Mouse (Mus musculus) adrenal gland, postnatal 14 days (tissue): Measurements from ENCODE around the gene Mcu. TPM values are rescaled to one million over a fixed set of nuclear protein-coding genes. Genes with fewer than 3 reads are reported as not detected.

Experiments
- DNase-seq: peaks from one replicate; pipeline ENCODE4 v3.0.0; 2021; ENCODE audit warnings: mixed read lengths
- long read RNA-seq, 2 experiments: library from polyadenylated mRNA; stranded (forward); transcript quantifications; one replicate each; pipeline ENCODE4 v2.0.0; 2021
- total RNA-seq: library from RNA; stranded (reverse); gene quantifications from 2 replicates; pipeline ENCODE4 v1.2.3, GENCODE M21; 2021

The Mcu gene
- total RNA-seq = 33.6 and 36.5 TPM in 2 replicates
- long read RNA-seq, experiment 1, transcript Mcu-202 (8 exons, 2,872 nt) = major isoform, 5 of 11 reads
- long read RNA-seq, experiment 1, partial matches to known transcripts = 2 of 11 reads
- long read RNA-seq, experiment 1, other reads (novel, unspliced or antisense) = 4 of 11 reads
- long read RNA-seq, experiment 2, partial matches to known transcripts = 0 of 2 reads
- long read RNA-seq, experiment 2, other reads (novel, unspliced or antisense) = 2 of 2 reads

DNA sequence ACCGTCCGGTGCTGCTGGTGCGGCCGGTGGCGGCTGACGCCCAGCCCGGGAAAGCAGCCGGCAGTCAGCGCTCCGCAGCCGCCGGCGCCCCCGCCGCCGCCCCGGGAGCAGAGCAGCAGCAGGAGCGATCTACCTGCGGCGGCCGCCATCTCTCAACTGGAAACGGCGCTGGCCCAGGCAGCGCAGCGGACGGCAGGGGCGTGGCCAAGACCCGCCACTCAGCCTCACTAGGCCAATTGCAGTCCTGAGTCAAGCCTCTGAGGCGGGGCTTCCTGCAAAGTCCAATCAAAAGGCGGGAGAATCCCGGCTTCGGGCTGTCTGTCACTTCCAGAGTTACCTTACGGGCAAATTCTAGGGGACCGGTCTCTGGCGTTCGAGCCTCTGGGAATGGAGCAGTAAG is at the start of gene Mcu:
Mcu (minus strand) TSS at position 171 of the 400 bp plus-strand sequence.
- peak; percentile 97 for DNase-seq

DNA sequence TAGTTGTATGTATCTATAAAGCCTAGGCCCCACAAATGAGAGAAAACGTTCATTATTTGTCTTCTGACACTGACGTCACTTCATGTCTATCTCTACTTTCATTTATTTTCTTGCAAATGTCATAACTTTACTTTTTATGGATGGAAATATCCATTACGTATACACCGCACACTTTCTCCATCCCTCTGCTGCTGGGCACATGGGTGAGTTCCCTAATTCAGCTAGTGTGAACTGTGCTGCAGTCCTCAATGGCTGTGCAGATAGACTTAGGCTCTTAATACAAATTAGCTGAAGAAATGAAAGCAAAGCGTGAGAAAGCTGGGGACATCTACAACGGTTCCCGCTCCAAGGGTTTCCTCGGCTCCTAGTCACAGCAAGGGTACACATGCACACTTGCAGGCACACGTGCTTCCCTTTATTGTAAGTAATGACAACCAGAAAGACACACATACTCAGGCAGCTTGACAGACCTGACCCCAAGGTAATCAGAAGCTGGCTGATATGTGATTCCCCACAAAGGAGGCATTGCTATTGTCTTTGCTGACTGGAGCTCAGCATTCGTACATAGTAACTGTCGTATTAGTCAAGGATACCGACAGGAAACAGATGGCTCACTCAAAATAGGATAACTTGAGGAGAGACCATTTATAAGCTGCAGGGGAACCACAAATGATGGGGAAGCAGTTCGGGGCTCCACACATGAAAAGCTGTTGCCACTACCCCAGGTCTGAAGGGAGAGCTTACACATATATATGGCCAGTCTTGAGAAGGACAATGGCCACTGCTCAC is 49.2 kb upstream of the Mcu start:
- DNase-seq = no peak

DNA sequence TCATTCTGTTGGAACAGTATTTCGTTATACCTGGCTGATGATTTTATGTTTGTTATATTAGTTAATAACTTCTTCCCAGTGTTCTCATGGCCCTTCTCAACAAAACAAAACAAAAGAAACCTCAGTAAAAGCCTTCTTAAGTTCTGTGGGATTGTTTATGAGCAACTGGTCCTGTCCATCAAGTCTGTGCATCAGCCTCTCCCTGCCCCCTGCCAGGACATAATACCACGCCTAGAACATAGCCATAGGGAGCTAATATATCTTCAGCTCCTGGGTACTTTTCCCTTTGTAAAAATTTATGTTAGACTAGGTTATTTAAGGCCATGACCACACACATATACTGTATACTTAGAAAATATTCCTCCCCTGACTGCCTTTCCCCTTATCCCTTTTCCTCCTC is 48.3 kb upstream of the Mcu start:
- DNase-seq = no peak

DNA sequence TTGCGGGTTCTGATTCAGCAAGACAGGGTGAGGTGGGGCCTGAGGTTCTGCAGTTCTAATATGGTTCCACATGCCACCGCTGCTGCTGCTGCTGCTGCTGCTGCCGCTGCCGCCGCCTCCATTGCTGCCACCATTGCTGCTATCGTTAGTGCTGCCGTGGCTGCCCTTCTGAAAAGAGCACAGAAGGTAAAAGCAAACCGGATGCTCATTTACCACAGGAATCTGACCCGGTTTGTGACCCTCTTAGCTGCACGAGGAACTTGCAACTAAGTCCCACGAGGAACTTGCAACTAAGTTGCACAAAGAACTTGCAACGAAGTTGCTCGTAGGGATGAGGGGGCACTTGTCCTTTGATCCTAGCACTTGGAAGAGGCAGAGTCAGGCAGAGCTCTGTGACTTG is 40.3 kb upstream of the Mcu start:
- no peak for DNase-seq

DNA sequence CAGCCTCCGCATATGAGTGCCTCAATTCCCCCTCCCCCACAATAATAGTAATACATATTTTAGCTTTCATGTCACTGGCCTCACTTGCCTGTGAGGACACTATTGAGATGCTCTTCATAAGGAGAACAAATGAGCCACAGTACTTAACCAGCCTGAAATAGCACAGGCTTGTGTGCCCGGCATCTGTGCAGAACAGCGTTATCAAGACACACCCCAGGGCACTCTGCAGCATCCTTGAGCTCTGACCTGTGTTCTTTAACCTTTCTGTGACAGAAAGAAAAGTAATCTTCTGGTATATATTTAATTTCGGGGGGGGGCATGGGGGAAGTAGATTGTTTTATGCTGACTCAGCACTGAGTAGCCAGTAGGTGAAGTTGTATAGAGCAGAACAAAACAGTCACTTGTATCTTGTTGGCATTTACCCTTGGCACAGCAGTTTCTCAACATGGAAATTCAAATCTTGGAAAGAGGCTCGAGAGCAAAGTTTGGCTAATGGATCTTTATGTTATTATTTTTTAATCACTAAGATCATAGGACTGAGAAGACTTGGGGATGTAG is 30.4 kb upstream of the Mcu start:
- no peak for DNase-seq

DNA sequence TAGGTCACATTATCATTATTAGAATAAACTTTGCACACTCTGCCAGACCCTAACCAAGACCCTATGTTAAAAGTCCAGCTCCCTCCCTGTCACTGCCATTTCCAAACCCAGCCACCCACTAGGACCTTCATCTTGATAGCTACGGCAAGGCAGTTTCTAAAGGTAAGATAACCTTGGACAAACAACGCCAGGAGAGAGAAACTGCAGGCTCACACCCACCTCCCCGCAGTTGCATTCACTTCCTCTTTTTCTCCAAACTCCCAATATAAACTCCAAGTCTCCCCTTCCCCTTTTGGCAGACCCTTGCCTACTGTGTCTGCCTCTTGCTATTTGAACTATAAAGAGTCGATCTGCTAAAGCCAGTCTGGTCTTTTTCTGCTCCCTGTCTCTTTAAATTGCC is 28.7 kb upstream of the Mcu start:
- DNase-seq = no peak

DNA sequence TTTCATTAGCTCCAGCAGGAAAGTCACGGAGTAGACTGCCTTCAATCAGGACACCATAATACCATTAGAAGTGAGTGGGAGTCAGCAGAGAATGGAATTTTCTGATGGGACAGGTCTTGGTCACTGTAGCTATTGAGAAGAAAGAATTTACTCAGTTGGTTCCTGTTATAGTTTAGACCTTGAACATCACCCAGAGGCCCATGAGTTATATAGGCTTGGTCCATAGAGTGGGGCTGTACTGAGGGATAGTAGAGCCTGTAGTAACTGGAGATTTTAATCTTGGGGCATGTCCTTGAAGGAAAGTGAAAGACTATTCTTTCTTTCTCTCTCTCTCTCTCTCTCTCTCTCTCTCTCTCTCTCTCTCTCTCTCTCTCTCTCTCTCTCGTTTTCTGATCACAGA is 28.2 kb upstream of the Mcu start:
- no peak for DNase-seq

DNA sequence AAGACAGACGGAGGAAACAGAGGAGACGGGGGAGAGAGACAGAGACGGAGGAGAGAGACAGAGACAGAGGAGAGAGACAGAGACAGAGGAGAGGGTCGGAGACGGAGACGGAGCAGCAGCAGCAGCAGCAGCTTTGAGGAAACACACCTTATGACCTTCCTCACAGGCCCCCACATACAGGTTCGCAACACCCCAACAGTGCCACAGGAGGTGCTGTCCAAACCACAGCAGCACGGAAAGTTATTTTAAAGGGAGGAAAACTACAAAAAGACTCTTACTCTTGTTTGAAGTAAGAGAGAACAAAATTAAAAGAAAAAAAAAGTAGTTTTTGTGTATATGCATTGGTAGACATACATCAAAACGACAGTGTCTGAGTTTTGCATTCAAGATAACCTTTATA is 27.2 kb upstream of the Mcu start:
- DNase-seq = no peak

DNA sequence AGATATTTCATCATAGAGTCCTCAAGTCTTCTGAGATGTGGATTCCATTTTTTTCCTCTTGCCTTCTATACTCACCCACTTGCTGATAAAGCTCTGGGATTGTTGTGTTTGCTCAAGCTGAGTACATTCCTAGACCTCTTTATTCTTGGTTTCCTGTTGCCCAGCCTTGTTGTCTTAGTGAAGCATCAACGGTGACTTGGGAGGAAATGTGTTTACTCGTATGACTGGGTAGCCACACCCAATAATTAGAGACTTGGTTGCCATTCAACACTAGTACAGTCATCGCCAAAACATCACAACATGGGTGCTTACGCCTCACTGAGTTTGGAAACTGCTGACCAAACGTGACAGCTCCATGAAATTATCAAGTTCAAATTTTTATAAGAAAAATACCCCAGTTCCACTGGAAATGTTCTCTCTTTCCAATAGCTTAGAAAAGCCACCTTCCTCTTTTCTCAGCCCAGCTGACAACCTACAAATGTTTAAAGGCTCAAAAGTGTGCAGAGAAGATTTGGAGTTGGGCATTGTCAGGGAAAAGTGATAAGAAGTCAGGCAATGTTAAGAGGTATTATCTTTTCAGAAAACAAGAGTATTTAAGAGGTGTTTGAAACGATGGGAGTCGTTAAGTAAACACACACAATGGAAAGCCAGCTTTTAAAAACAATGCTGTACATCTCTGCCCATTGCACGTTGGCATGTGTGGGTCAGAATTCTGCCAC is 26.3 kb upstream of the Mcu start:
- DNase-seq = no peak

DNA sequence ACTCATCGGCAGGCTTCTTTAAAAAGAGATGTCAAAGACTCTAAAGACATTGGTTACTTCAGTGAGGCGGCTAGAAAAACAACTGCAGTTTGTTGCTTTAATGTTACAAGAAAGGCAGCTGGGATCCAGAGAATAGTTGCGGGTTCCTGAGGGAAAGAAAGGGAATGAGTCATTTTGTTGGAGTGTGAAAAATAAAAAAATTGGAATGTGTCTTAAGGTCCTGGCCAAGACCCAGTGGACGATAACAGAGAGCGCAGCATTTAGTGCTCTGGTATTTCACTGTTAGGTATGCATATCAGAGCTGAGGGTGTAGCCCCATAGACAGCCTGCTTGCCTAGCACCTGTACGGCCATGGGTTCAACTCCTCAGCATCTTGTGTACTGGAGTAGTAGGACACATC is 22.1 kb upstream of the Mcu start:
- no peak for DNase-seq

DNA sequence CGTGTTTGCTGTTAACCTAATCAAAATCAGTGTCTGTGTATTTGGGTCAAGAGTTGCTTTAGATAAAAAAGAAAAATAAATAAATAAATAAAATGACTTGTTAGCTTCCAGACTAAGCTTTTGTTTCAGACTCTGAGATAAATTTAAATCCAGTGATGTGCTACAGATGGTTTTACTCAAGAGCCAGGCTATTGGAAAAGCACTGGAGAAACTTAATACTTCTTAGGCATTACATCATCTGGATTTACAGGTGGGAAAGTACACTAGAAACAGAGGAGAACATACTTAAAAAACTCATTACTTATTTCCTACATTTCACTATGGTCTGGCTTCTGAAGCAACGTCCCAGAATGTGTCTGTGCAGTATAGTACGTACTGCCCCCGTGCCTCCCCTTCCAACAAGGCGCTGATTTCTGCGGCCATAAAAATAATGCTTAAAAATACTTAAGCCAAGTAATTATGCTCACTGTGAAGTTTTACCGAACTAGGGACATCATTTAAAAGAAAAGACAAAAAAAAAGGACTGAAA is 21.2 kb upstream of the Mcu start:
- no peak for DNase-seq

DNA sequence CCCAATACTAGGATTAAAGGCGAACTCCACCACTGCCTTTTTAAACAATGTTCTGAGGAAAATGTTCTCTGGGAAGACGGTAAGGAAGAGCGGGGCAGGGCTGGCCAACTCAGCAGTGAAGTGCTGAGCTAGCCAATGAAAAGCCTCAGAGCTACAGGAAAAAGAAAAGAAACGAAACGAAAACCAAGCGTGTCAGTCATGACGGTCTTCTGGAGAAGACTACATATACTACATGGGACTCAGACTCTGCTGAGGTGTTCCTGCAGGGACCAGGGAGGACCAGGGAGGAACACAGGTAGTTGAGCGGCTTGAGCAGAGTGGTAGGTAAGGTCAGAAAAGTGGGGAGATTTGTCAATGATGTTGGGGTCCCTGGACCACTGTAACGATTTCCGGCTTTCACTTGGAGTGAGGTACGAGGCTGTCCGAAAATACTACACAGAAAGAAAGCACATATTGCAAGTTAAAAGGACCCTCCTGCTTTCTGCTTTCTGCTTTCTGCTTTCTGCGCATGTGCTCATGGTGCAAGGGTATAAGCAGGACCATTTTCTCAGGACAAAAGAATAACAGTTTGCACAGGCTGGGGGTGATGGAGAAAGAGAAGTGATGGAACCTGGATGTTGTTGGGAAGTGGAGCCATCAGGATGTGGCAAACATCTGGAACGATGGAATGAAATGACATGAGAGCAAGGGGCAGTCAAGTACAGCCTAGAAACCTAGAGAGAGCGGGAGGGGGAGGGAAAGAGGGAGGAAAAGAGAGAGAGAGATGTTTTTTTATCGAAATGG is 20.4 kb upstream of the Mcu start:
- DNase-seq = no peak

DNA sequence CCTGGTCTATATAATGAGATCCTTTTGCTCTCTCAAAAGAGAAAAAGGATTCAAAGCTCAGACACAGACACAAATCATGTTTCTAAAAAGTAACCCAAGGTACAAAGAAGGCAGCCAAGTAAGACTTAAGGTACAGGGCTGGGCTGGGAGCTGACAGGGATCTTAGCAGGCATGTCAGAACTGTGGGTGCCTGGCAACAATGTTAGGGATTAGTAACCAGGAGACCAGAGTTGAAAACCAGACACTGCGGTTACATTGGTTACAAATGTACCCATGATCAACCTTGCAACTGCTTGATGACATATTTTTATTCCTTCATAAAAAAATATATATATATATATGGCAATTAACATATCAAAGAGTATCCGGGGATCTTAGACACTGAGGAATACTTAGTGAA is 19.6 kb upstream of the Mcu start:
- no peak for DNase-seq

DNA sequence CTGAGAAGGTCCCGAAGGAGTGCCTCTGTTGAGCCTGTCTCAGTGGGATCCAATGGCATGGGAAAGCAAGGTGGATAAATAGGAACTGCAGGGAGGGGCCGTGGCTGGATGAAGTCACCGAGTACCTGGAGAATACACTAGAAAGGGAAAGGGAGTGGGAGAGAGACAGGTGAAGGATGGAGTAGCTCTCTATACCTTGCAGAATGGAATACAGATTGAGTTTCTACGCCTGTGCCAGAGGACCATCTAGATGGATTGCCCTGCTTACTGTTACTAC is 13.0 kb upstream of the Mcu start:
- DNase-seq = no peak

DNA sequence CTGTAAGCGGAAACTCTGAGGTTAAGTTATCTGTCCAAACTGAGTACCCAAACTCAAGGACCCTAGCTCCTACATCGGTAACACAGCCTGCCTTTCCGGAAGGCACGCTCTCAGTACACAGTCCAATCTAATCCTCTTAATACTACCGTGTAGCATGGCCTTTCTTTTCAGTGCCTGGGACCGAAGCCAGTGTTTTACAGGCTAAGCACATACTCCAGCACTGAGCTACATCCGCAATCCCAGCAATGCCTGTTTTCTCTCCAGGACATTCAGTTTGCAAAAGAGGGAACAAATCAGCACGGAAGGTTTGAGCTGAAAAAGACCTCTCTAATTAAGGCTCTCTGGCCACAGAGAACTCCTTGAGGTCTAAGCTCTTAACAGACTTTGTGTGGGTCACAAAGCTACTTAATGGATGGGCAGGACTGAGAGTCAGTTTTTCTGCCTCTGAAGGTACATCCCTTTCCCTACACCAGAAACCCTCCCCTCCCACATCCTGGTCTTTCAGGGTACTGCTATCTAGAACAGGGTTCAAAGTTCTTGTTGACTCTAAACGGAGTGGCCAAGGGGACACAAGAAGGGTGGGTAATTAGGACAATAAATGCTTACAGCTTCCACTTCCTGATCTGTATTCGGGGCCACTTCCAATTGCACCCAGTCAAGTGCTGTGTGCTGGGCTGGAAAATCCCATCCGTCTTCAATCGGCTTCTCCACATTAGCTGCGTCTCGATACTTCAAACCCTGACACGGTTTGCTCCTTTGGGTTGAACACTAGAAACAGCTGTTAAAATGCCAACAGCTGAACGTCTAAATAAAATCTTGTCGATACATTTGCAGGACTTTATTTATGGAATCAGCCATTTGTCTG is 12.4 kb upstream of the Mcu start:
- DNase-seq = no peak

DNA sequence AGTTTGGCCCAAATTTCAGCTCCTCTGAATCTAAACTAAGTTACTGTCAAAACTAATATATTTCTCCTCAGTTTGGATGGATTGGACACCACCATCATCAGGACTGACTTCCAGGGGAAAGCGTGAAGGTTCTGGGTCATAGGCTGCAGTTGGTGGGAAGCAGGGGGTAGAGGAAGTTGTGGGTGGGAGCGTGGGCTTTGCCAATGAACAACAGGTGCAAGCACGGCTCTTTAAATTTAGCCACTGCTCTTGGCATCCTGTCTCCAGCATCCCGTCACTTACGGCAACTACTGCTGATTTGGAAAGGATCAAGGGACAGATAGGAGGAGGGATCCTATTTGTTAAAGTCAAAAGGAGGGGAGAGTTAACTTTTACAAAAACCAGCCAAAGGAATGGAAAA is 7.0 kb upstream of the Mcu start:
- no peak for DNase-seq

DNA sequence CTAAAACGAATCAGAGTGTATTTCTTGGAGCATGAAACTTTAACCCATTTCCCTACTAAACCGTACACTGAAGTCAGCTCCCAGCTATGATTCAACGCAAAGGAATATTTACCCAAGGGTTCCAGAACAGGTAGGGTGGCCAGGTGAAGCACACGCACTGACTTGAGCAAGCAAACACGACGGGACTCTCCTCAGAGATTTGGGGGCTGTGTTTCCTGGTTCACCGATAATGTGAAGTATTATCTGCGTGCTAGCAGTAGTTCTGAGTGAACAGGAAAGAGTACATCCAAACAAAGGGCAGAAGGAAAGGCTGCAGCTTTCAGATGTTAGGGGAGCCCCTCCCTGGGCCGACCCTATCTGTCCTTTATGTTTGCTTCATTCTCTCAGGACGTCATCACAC is 4.9 kb upstream of the Mcu start:
- no peak for DNase-seq

DNA sequence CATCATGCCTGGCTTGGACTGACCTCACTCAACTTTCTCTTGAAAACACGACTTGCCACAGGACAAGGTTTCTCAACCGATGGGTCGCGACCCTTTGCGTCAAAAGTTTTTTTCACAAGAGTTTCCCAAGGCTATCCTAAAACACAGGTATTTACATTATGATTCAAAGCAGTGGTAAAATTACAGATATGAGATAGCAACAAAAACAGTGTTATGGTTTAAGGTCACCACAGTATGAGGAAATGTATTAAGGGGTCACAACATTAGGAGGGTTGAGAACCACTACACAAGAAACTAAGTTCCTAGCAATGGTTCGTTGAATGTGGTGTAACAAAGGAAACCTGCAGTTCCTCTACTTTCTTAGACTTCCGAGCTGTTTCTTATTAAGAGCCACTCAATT is 1.3 kb upstream of the Mcu start:
- no peak for DNase-seq

DNA sequence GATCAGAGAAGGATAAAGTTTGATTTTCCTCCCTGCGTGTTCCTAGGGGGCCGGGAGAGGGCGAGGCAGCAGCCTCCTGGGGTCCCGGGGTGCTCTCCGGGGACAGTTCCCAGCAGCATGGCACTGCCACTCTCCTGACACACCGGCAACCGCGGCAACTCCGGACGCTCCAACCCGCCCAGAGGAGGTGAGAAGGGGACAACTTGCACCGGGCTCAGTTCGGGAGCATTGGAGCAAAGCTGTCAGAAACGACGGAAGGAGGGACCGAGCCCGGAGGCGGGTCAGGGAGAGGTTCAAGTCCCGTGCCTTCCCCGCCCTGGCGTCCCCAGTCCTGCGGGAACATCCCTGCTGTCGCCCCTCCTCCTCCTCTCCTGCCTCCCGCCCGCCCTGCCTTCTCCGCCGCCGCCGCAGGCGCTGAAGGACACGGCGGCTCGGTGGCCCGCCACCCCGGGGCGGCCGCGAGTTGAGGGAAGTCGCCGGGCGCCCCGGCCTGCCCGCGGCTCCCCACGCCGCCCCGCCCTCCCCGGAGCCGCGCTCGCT is 441 bp downstream of the Mcu start, which contains the start of gene Gm10322:
Gm10322 (plus strand) TSS at position 83 of the 540 bp plus-strand sequence.
- peak; percentile 89 for DNase-seq

DNA sequence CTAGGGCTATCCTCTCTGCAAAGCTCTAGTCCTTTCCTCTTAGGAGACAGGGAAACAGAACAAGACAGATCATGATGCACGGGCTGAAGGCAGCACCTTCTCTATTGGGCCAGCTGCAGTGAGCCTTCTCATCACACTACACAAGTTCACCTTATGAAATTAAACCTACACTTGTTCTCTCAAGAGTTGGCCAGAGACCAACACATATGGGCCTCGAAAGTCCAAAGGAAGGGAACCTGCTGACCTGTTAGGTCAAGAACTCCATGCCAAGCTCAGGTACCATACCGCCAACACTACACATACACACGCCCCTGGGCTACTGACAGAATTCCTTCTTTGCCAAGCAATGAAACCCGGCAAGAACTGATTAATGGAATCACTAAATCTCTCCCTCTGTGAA is 1.1 kb downstream of the Mcu start:
- no peak for DNase-seq

DNA sequence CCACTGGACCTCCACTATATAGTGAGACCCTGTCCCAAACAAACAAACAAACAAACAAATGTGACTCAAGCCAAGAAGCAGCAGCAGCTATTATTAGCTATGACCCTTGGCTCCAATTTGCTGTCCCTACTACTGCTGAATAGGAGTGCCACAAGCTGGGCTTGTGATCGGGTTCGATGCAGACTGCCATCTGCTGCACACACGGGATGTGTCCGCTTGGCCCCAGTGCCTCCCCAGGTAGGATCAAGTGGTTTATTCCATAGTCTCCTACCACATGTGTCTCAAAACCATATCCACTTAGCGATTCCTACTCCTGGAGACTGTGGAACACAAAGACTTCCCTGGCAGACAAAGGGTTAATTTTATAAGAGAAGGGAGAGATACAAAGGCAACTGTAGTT is 2.4 kb downstream of the Mcu start:
- DNase-seq = no peak
